Mouse (Mus musculus): Measurements from ENCODE around the gene Lipe.

The Lipe gene

GRCm38 (mm10) chr7:25368333-25368732 is 30.2 kb downstream of the Lipe start:
- no peaks in the 10 kb centered on the region for H3K9me3 ChIP-seq (ENCODE audit: low read length)
- H3K27me3 ChIP-seq (ENCODE audit: insufficient read depth, low read length): peaks cover 55% of the 10 kb centered on the region
- H3K36me3 ChIP-seq (ENCODE audit: insufficient read depth, low read length): peaks cover 13% of the 10 kb centered on the region
- peak overlapping the region; percentile 82 for H3K4me3 ChIP-seq (replicated peaks; ENCODE audit: low read length)
- peaks cover 50% of the 10 kb centered on the region for H3K4me1 ChIP-seq (replicated peaks; ENCODE audit: low read depth, low read length)
- TF ChIP-seq POU5F1 (IDR thresholded peaks at IDR 0.05; ENCODE audit: borderline replicate concordance, low read length) (no peak), NANOG (IDR thresholded peaks at IDR 0.05; ENCODE audit: borderline replicate concordance, low read length) (no peak), CTCF (conservative IDR thresholded peaks at IDR 0.05; ENCODE audit: low read length) (no peak)

GRCm38 (mm10) chr7:25367632-25368293 is 30.7 kb downstream of the Lipe start:
- Histone ChIP-seq H3K4me1 (replicated peaks; ENCODE audit: low read depth, low read length) (peaks cover 54% of the 10 kb centered on the region), H3K36me3 (ENCODE audit: insufficient read depth, low read length) (peaks cover 19% of the 10 kb centered on the region), H3K4me3 (replicated peaks; ENCODE audit: low read length) (peak overlapping the region; percentile 82), H3K9me3 (ENCODE audit: low read length) (no peaks in the 10 kb centered on the region), H3K27me3 (ENCODE audit: insufficient read depth, low read length) (peaks cover 55% of the 10 kb centered on the region)
- TF ChIP-seq CTCF (conservative IDR thresholded peaks at IDR 0.05; ENCODE audit: low read length) (peak; percentile 31), POU5F1 (IDR thresholded peaks at IDR 0.05; ENCODE audit: borderline replicate concordance, low read length) (no peak), NANOG (IDR thresholded peaks at IDR 0.05; ENCODE audit: borderline replicate concordance, low read length) (no peak)

GRCm38 (mm10) chr7:25365937-25366625 is 32.4 kb downstream of the Lipe start:
- Histone ChIP-seq H3K4me3 (replicated peaks; ENCODE audit: low read length) (peak overlapping the region; percentile 62), H3K27me3 (ENCODE audit: insufficient read depth, low read length) (peaks cover 48% of the 10 kb centered on the region), H3K36me3 (ENCODE audit: insufficient read depth, low read length) (peaks cover 28% of the 10 kb centered on the region), H3K9me3 (ENCODE audit: low read length) (no peaks in the 10 kb centered on the region), H3K4me1 (replicated peaks; ENCODE audit: low read depth, low read length) (peaks cover 54% of the 10 kb centered on the region)
- TF ChIP-seq CTCF (conservative IDR thresholded peaks at IDR 0.05; ENCODE audit: low read length) (no peak), NANOG (IDR thresholded peaks at IDR 0.05; ENCODE audit: borderline replicate concordance, low read length) (no peak), POU5F1 (IDR thresholded peaks at IDR 0.05; ENCODE audit: borderline replicate concordance, low read length) (no peak)

- peak overlapping the region; percentile 52 for H3K4me3 ChIP-seq (replicated peaks; ENCODE audit: low read length)
- H3K9me3 ChIP-seq (ENCODE audit: low read length): no peaks in the 10 kb centered on the region
- H3K27me3 ChIP-seq (ENCODE audit: insufficient read depth, low read length): peaks cover 24% of the 10 kb centered on the region
- H3K4me1 ChIP-seq (replicated peaks; ENCODE audit: low read depth, low read length): peaks cover 73% of the 10 kb centered on the region
- peaks cover 51% of the 10 kb centered on the region for H3K36me3 ChIP-seq (ENCODE audit: insufficient read depth, low read length)
- TF ChIP-seq NANOG (IDR thresholded peaks at IDR 0.05; ENCODE audit: borderline replicate concordance, low read length) (no peak), CTCF (conservative IDR thresholded peaks at IDR 0.05; ENCODE audit: low read length) (no peak), POU5F1 (IDR thresholded peaks at IDR 0.05; ENCODE audit: borderline replicate concordance, low read length) (no peak)
Observed at GRCm38 (mm10) chr7:25363632-25364031, 34.9 kb downstream of the Lipe start.

- peak overlapping the region; percentile 52 for H3K4me3 ChIP-seq (replicated peaks; ENCODE audit: low read length)
- peaks cover 19% of the 10 kb centered on the region for H3K27me3 ChIP-seq (ENCODE audit: insufficient read depth, low read length)
- H3K4me1 ChIP-seq (replicated peaks; ENCODE audit: low read depth, low read length): peaks cover 73% of the 10 kb centered on the region
- peak; percentile 49 for TF ChIP-seq CTCF (conservative IDR thresholded peaks at IDR 0.05; ENCODE audit: low read length)
- no peak for TF ChIP-seq NANOG (IDR thresholded peaks at IDR 0.05; ENCODE audit: borderline replicate concordance, low read length)
- H3K36me3 ChIP-seq (ENCODE audit: insufficient read depth, low read length): peaks cover 51% of the 10 kb centered on the region
- no peaks in the 10 kb centered on the region for H3K9me3 ChIP-seq (ENCODE audit: low read length)
Observed at GRCm38 (mm10) chr7:25363151-25363550, 35.4 kb downstream of the Lipe start.

GRCm38 (mm10) chr7:25358721-25359206 is 39.7 kb downstream of the Lipe start:
- Histone ChIP-seq H3K36me3 (ENCODE audit: insufficient read depth, low read length) (peaks cover 85% of the 10 kb centered on the region), H3K9me3 (ENCODE audit: low read length) (no peaks in the 10 kb centered on the region), H3K4me1 (replicated peaks; ENCODE audit: low read depth, low read length) (peaks cover 65% of the 10 kb centered on the region), H3K27me3 (ENCODE audit: insufficient read depth, low read length) (no peaks in the 10 kb centered on the region), H3K4me3 (replicated peaks; ENCODE audit: low read length) (peak overlapping the region; percentile 56)
- TF ChIP-seq POU5F1 (IDR thresholded peaks at IDR 0.05; ENCODE audit: borderline replicate concordance, low read length) (no peak), NANOG (IDR thresholded peaks at IDR 0.05; ENCODE audit: borderline replicate concordance, low read length) (no peak), CTCF (conservative IDR thresholded peaks at IDR 0.05; ENCODE audit: low read length) (no peak)

- peaks cover 23% of the 10 kb centered on the region for H3K9me3 ChIP-seq (ENCODE audit: low read length)
Observed at GRCm38 (mm10) chr7:25348861-25349260, 49.6 kb downstream of the Lipe start.

GRCm38 (mm10) chr7:25341000-25341784 is 57.3 kb downstream of the Lipe start:
- H3K9me3 ChIP-seq (ENCODE audit: low read length): no peaks in the 10 kb centered on the region
- no peak for TF ChIP-seq NANOG (IDR thresholded peaks at IDR 0.05; ENCODE audit: borderline replicate concordance, low read length)
- TF ChIP-seq POU5F1 (IDR thresholded peaks at IDR 0.05; ENCODE audit: borderline replicate concordance, low read length): no peak
- TF ChIP-seq CTCF (conservative IDR thresholded peaks at IDR 0.05; ENCODE audit: low read length): no peak
- H3K4me1 ChIP-seq (replicated peaks; ENCODE audit: low read depth, low read length): peaks cover 52% of the 10 kb centered on the region
- H3K27me3 ChIP-seq (ENCODE audit: insufficient read depth, low read length): no peaks in the 10 kb centered on the region
- H3K4me3 ChIP-seq (replicated peaks; ENCODE audit: low read length): no peak overlapping the region
- peaks cover 87% of the 10 kb centered on the region for H3K36me3 ChIP-seq (ENCODE audit: insufficient read depth, low read length)

More at GRCm38 (mm10) chr7:25348861-25349260, 49.6 kb downstream of the Lipe start:
- H3K4me3 ChIP-seq (replicated peaks; ENCODE audit: low read length): no peak overlapping the region
- peaks cover 28% of the 10 kb centered on the region for H3K4me1 ChIP-seq (replicated peaks; ENCODE audit: low read depth, low read length)
- TF ChIP-seq CTCF (conservative IDR thresholded peaks at IDR 0.05; ENCODE audit: low read length) (no peak), NANOG (IDR thresholded peaks at IDR 0.05; ENCODE audit: borderline replicate concordance, low read length) (no peak), POU5F1 (IDR thresholded peaks at IDR 0.05; ENCODE audit: borderline replicate concordance, low read length) (no peak)
- H3K27me3 ChIP-seq (ENCODE audit: insufficient read depth, low read length): no peaks in the 10 kb centered on the region
- H3K36me3 ChIP-seq (ENCODE audit: insufficient read depth, low read length): peaks cover 93% of the 10 kb centered on the region

Data from E14TG2a.4 (cell line).